Mouse (Mus musculus) kidney, adult 2 months (tissue): ENCODE data around the gene Abca17.

Experiments
- CTCF ChIP-seq: fragments of 200-500 bp; conservative IDR thresholded peaks from 2 replicates; pipeline ENCODE4 v1.5.1; 2011; ENCODE audit warnings: low read depth, mild to moderate bottlenecking, control low read depth, low read length, moderate library complexity, mixed read lengths; ENCODE audit not compliant: insufficient read depth, insufficient read length
- POLR2A ChIP-seq: fragments of 200-500 bp; IDR thresholded peaks from one replicate; pipeline ENCODE4 v1.6.1; 2011; ENCODE audit warnings: low read depth, low read length, control low read depth

- TF ChIP-seq POLR2A (no peak), CTCF (no peak)
Measured at GRCm38 (mm10) chr17:24320826-24321225, 30.0 kb downstream of the Abca17 start.
